Mouse (Mus musculus): ENCODE results near the gene Prepl. TPM values are rescaled to one million over a fixed set of nuclear protein-coding genes. Genes with fewer than 3 reads are reported as not detected.

Prepl gene
- 121 and 207 TPM in 2 replicates for polyA plus RNA-seq (2021; fragmentation: Nextera tagmentation)
- long read RNA-seq, experiment 1, transcript Prepl-201 (14 exons, 3,255 nt), result major isoform, 475 of 673 reads
- long read RNA-seq, experiment 1, transcript Prepl-202 (15 exons, 2,734 nt), result minor isoform, 19 of 673 reads
- long read RNA-seq, experiment 1, partial matches to known transcripts, result 88 of 673 reads
- long read RNA-seq, experiment 1, other reads (novel, unspliced or antisense), result 86 of 673 reads
- long read RNA-seq, experiment 2, transcript Prepl-201 (14 exons, 3,255 nt), result major isoform, 41 of 85 reads
- long read RNA-seq, experiment 2, partial matches to known transcripts, result 29 of 85 reads
- long read RNA-seq, experiment 2, other reads (novel, unspliced or antisense), result 12 of 85 reads

GRCm38 (mm10) chr17:85090120-85091099, at the start of gene Prepl, which contains the start of gene Camkmt:
Prepl (minus strand) TSS chr17:85090241.
Camkmt (plus strand) TSS chr17:85090552.

DNA sequence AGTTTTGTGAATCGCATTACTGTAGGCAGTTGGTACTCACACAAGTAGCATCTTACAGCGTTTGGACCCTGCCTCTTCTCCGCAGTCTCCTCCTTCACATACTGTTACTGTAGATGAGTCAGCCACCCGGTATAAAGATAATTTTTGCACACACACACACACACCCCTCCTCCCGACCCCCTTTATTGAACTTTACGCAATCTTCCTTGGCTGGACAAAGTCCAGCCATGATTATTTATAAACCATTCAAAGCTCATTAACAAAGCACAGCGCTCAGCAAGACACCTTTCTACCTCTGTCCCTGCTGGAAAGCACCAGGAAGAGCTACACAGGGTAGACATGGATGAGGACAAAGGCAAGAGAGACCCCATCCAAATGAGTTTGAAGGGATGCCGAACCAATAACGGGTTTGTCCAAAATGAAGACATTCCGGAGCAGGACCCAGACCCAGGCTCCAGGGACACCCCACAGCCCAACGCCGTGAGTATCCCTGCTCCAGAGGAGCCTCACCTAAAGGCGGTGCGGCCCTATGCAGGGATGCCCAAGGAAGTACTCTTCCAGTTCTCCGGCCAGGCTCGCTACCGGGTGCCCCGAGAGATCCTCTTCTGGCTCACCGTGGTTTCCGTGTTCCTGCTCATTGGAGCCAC, 61.8 kb downstream of the Prepl start, which contains the start of gene Slc3a1:
Gene Slc3a1, plus strand, starts transcription at position 284 of the 647 bp plus-strand sequence.

Other genes starting within 250 kb of the Prepl start
- 17.1 and 73.0 TPM in 2 replicates for gene Ppm1b, start 133.5 kb downstream of the Prepl start, polyA plus RNA-seq (2021; fragmentation: Nextera tagmentation)
- 0.05 TPM in 1 of 2 replicates, not detected in the other for gene Slc3a1, start 61.9 kb downstream of the Prepl start, polyA plus RNA-seq (2021; fragmentation: Nextera tagmentation)
- gene Camkmt, start 311 bp upstream of the Prepl start, polyA plus RNA-seq (2021; fragmentation: Nextera tagmentation), result 11.2 and 12.5 TPM in 2 replicates

Measured in left cerebral cortex, adult 6 months (tissue).